Mouse (Mus musculus) ES-E14 (cell line): ENCODE data around the gene Cmas.

Experiments used
- CHD2 ChIP-seq: IDR thresholded peaks from 2 replicates; pipeline ENCODE4 v1.6.1; 2014; ENCODE audit warnings: mild to moderate bottlenecking, low read depth, low read length, inconsistent platforms
- ZC3H11A ChIP-seq: IDR thresholded peaks from 2 replicates; pipeline ENCODE4 v1.6.1; 2012; ENCODE audit warnings: low read depth, mild to moderate bottlenecking, inconsistent platforms, low read length, borderline replicate concordance
- ZNF384 ChIP-seq: IDR thresholded peaks from 2 replicates; pipeline ENCODE4 v1.6.1; 2012; ENCODE audit warnings: low read depth, low read length, inconsistent platforms

DNA sequence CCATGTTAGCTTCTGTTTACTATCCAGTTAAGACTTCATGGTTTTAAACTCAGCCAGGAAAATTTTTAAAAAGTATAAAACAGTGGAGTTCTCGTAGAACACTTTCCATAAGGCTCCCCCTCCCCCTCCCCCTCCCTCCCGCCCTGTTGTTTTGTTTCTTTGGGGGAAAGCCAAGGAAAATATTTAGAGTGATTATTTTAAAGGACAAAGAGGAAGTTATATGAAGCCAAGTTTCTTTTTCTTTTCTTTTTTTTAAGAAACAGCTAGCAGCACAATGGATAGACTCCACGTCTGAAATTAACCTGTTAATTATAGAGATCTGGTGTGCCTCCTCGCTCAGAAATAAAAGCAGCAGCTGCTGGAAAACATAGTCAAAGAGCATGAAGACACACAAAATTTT lies 45.4 kb upstream of the Cmas start:
- TF ChIP-seq CHD2 (no peak), ZC3H11A (no peak), ZNF384 (no peak)
